Mouse (Mus musculus): Measurements from ENCODE around the gene Gpc4.

DNA sequence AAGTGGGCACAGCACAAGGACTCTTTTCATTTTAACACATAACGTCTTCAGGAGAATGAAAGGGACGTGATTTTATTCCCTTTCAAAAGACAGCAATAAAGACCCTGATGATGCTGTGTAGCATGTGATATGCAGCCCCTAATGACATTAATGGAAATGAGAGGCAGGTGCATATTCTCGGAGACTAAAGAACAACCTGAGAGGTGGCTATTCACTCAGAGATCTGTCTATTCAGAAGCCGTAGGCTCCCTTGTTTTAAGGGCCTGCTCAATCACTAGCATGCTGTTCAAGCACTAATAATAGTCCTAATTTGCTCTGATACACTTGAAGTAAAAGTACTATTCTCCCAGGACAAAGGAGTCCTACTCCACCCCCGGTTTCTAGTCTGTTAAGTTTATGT lies 27.0 kb downstream of the Gpc4 start:
- TF ChIP-seq CTCF (IDR thresholded peaks at IDR 0.05; ENCODE audit: low read depth) (no peak), EP300 (IDR thresholded peaks at IDR 0.05; ENCODE audit: low read depth) (no peak)

Data from liver, postnatal 0 days (tissue).